ENCODE assay signal across 17 mouse cellular contexts in the genomic region with DNA sequence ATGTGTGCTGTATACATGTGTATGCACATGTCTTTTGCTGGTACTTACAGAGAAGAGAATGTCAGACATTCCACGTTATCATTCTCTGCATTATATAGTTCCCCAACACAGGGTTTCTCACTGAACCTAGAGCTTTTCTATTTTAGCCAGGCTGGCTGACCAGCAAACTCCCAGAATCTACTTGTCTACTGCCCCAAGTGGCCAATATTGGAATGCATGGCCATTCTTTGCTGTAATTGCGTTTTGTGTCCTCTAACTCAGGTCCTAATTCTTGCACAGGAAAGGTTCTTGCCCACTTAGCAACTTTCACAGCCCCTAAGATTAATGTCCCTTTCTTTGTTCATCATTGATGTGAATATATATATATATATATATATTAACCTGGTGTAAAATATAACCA.
DNase-seq lines count a peak whose midpoint lies in the region; ATAC-seq and TF ChIP-seq lines count a peak whose summit lies in the region.
"Had no signal": no experiment of that assay in that cellular context is flagged by ENCODE, and none has a peak within 500 bp of the region (broad histone marks: within the 10 kb centered on the region; RNA-seq: fewer than 3 reads in every experiment).

No protein-coding gene starts in this region.

- CTCF ChIA-PET in Patski (lab: Charles Lee), result no interaction called here

- ATAC-seq in lung, postnatal 0 days, result no peak
- no peak for ATAC-seq in Patski
- ATAC-seq in stomach, postnatal 0 days (ENCODE audit: low FRiP score, low TSS enrichment), result no peak
- no peak for ATAC-seq in hindbrain, embryonic 16.5 days
- ATAC-seq: forebrain, embryonic 16.5 days; midbrain, embryonic 16.5 days had no signal

- intact Hi-C loops in heart, adult 2 months (cut with DNase I), result no loop called here
- intact Hi-C loops in heart, postnatal 36 days (cut with DNase I), result no loop called here

- WGBS in heart, adult 2 months, result 64% methylated on average over 2 of the region's 2 CpGs
- WGBS in lung, postnatal 0 days, result 62% methylated on average over 2 of the region's 2 CpGs
- WGBS in stomach, postnatal 0 days, result 55% methylated on average over 2 of the region's 2 CpGs
- WGBS in hindbrain, embryonic 16.5 days, result 70% methylated on average over 2 of the region's 2 CpGs

- no peak overlapping the region for H3K4me3 ChIP-seq in heart, adult 2 months
- no peak overlapping the region for H3K4me3 ChIP-seq in lung, postnatal 0 days (ENCODE audit: low read depth, low read length)
- no peak overlapping the region for H3K4me3 ChIP-seq in stomach, postnatal 0 days (ENCODE audit: low read depth, low read length)
- H3K4me3 ChIP-seq in hindbrain, embryonic 16.5 days (ENCODE audit: low read length), result no peak overlapping the region
- H3K4me3 ChIP-seq: embryonic facial prominence, embryonic 15.5 days; heart, embryonic 13.5 days; hindbrain, embryonic 13.5 days had no signal

- no peak for TF ChIP-seq POLR2A in heart, adult 2 months (IDR thresholded peaks at IDR 0.05; ENCODE audit: insufficient read depth, low read depth, low read length)

- H3K27me3 ChIP-seq in heart, adult 2 months (ENCODE audit: control insufficient read depth, insufficient read depth, low read length), result no peaks in the 10 kb centered on the region
- no peaks in the 10 kb centered on the region for H3K27me3 ChIP-seq in lung, postnatal 0 days (replicated peaks; ENCODE audit: insufficient read depth, low read length)
- H3K27me3 ChIP-seq in Patski, result peaks cover 3% of the 10 kb centered on the region
- no peaks in the 10 kb centered on the region for H3K27me3 ChIP-seq in stomach, postnatal 0 days (ENCODE audit: control insufficient read depth, insufficient read depth, low read length)
- no peaks in the 10 kb centered on the region for H3K27me3 ChIP-seq in hindbrain, embryonic 16.5 days (replicated peaks; ENCODE audit: control insufficient read depth, insufficient read depth, low read length)
- H3K27me3 ChIP-seq: embryonic facial prominence, embryonic 15.5 days; heart, embryonic 13.5 days; hindbrain, embryonic 13.5 days had no signal

- H3K9ac ChIP-seq in heart, adult 2 months (ENCODE audit: low read depth, low read length), result no peak overlapping the region
- no peak overlapping the region for H3K9ac ChIP-seq in lung, postnatal 0 days (replicated peaks; ENCODE audit: low read depth)
- no peak overlapping the region for H3K9ac ChIP-seq in stomach, postnatal 0 days (ENCODE audit: low read length)
- no peak overlapping the region for H3K9ac ChIP-seq in hindbrain, embryonic 16.5 days (ENCODE audit: low read depth, low read length)
- H3K9ac ChIP-seq: embryonic facial prominence, embryonic 15.5 days; heart, embryonic 13.5 days; hindbrain, embryonic 13.5 days had no signal

- POLR2A ChIA-PET in Patski (lab: Charles Lee), result no interaction called here

- no peaks in the 10 kb centered on the region for H3K36me3 ChIP-seq in heart, adult 2 months (ENCODE audit: control insufficient read depth, insufficient read depth, low read length)
- no peaks in the 10 kb centered on the region for H3K36me3 ChIP-seq in lung, postnatal 0 days (ENCODE audit: insufficient read depth, low read length)
- H3K36me3 ChIP-seq in stomach, postnatal 0 days (ENCODE audit: control insufficient read depth, insufficient read depth, low read length), result no peaks in the 10 kb centered on the region
- H3K36me3 ChIP-seq in hindbrain, embryonic 16.5 days (ENCODE audit: control insufficient read depth, insufficient read depth, low read length), result no peaks in the 10 kb centered on the region
- H3K36me3 ChIP-seq: embryonic facial prominence, embryonic 15.5 days; heart, embryonic 13.5 days; hindbrain, embryonic 13.5 days had no signal

- H3K4me2 ChIP-seq in lung, postnatal 0 days (replicated peaks; ENCODE audit: low read depth, low read length), result no peak overlapping the region
- H3K4me2 ChIP-seq in stomach, postnatal 0 days (replicated peaks; ENCODE audit: low read depth), result no peak overlapping the region
- no peak overlapping the region for H3K4me2 ChIP-seq in hindbrain, embryonic 16.5 days (ENCODE audit: low read length)
- H3K4me2 ChIP-seq: embryonic facial prominence, embryonic 15.5 days; heart, embryonic 13.5 days; hindbrain, embryonic 13.5 days had no signal

- H3K9me3 ChIP-seq in lung, postnatal 0 days (ENCODE audit: low read length), result no peaks in the 10 kb centered on the region
- no peaks in the 10 kb centered on the region for H3K9me3 ChIP-seq in stomach, postnatal 0 days (ENCODE audit: control insufficient read depth, low read length)
- H3K9me3 ChIP-seq in hindbrain, embryonic 16.5 days (ENCODE audit: control insufficient read depth, low read length), result no peaks in the 10 kb centered on the region
- H3K9me3 ChIP-seq: embryonic facial prominence, embryonic 15.5 days; heart, embryonic 13.5 days; hindbrain, embryonic 13.5 days had no signal

- H3K4me1 ChIP-seq in heart, adult 2 months (ENCODE audit: control insufficient read depth, insufficient read depth, low read length), result no peaks in the 10 kb centered on the region
- no peaks in the 10 kb centered on the region for H3K4me1 ChIP-seq in lung, postnatal 0 days (ENCODE audit: insufficient read depth, low read depth, low read length)
- H3K4me1 ChIP-seq in stomach, postnatal 0 days (replicated peaks; ENCODE audit: control insufficient read depth, insufficient read depth), result no peaks in the 10 kb centered on the region
- no peaks in the 10 kb centered on the region for H3K4me1 ChIP-seq in hindbrain, embryonic 16.5 days (ENCODE audit: control insufficient read depth, insufficient read depth, low read depth, low read length)
- H3K4me1 ChIP-seq: embryonic facial prominence, embryonic 15.5 days; heart, embryonic 13.5 days; hindbrain, embryonic 13.5 days had no signal

- in situ Hi-C loops in Patski (cut with MboI; ENCODE audit: low pct_unique_long_range_greater_than_20kb), result no loop called here

- H3K27ac ChIP-seq in heart, adult 2 months, result no peak overlapping the region
- no peak overlapping the region for H3K27ac ChIP-seq in lung, postnatal 0 days (ENCODE audit: low read length)
- H3K27ac ChIP-seq in stomach, postnatal 0 days (replicated peaks), result no peak overlapping the region
- no peak overlapping the region for H3K27ac ChIP-seq in hindbrain, embryonic 16.5 days (ENCODE audit: low read depth, low read length)
- H3K27ac ChIP-seq: embryonic facial prominence, embryonic 15.5 days; heart, embryonic 13.5 days; hindbrain, embryonic 13.5 days; macrophage had no signal

- H3K79me2 ChIP-seq in heart, adult 2 months (replicated peaks; ENCODE audit: control insufficient read depth, insufficient read depth, low read length), result no peaks in the 10 kb centered on the region

- TF ChIP-seq EP300 in heart, adult 2 months (IDR thresholded peaks at IDR 0.05; ENCODE audit: insufficient read depth, low read depth, low read length), result no peak
- TF ChIP-seq EP300 in lung, postnatal 0 days (IDR thresholded peaks at IDR 0.05), result no peak
- TF ChIP-seq EP300 in stomach, postnatal 0 days (optimal IDR thresholded peaks at IDR 0.05), result no peak

- no peak for DNase-seq in heart, adult 2 months
- no peak for DNase-seq in heart, postnatal 36 days
- DNase-seq in lung, postnatal 0 days (ENCODE audit: low spot score), result no peak
- no peak for DNase-seq in lung, postnatal 4 days
- no peak for DNase-seq in Patski (ENCODE audit: low read depth, low spot score)
- no peak for DNase-seq in stomach, postnatal 0 days (ENCODE audit: low spot score)
- DNase-seq: cerebellum, adult 11 months; cerebellum, postnatal 36 days; gastrocnemius, postnatal 25 days; thymus, adult 18-20 months had no signal

- TF ChIP-seq CTCF in heart, adult 2 months (IDR thresholded peaks at IDR 0.05), result peak; percentile 29
- peak; percentile 53 for TF ChIP-seq CTCF in lung, postnatal 0 days (IDR thresholded peaks at IDR 0.05)
- peak; percentile 42 for TF ChIP-seq CTCF in Patski (IDR thresholded peaks at IDR 0.05)
- peak; percentile 57 for TF ChIP-seq CTCF in stomach, postnatal 0 days (IDR thresholded peaks at IDR 0.05; ENCODE audit: low read depth)
